Mouse (Mus musculus) hematopoietic multipotent progenitor cell, adult 10-12 weeks (in vitro differentiated cells): ENCODE results near the gene Mylk2. TPM values are rescaled to one million over a fixed set of nuclear protein-coding genes. Genes with fewer than 3 reads are reported as not detected.

Experiments
- polyA plus RNA-seq: library from polyadenylated mRNA; stranded (reverse); fragments of >175 nt; gene quantifications from 2 replicates; pipeline ENCODE4 v1.2.3, GENCODE M21; 2012; ENCODE audit warnings: low replicate concordance

Gene Mylk2
- not detected in 2 replicates for polyA plus RNA-seq

DNA sequence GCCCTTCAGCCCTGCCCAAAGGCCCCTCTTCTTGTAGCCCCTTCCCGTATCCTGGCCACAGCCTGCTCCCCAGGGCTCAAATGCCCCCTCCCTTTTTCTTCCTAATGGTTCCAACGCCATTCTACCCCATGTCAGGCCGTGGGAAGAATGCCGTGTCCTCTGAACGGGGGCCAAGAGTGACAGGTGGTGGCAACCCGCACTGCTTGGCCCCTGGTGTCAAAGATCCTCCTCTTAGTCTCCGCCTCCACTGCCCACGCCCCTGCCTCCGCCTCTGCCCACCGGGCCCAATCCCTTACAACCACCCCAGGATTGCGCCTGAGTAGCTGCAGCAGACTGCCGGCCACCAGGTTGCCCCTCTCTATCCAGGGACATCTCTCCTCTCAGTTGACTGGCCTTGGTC is at the start of gene Mylk2:
TSS of gene Mylk2 (plus strand) at position 322 of the 400 bp plus-strand sequence.

DNA sequence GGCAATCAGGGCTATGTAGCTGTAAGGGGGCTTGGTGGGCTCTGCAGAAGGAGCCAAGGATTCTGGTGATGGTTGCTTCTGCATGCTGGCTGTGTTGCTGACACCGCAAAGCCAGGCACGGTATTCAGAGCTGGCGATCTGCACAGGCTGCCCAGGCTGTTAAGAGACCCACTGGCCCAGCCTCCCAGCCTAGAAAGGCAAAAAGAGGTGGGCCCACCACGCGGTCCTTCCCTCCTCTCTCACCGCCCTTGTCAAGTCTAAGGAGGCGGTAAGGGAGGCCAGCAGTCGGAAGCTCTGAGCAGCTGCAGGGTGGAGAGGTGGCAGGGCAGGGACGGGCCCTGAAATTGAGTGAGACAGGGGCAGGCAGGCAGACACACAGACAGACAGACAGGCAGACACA is 21.9 kb downstream of the Mylk2 start, which contains the start of gene Foxs1:
TSS of gene Foxs1 (minus strand) at position 161 of the 400 bp plus-strand sequence.

DNA sequence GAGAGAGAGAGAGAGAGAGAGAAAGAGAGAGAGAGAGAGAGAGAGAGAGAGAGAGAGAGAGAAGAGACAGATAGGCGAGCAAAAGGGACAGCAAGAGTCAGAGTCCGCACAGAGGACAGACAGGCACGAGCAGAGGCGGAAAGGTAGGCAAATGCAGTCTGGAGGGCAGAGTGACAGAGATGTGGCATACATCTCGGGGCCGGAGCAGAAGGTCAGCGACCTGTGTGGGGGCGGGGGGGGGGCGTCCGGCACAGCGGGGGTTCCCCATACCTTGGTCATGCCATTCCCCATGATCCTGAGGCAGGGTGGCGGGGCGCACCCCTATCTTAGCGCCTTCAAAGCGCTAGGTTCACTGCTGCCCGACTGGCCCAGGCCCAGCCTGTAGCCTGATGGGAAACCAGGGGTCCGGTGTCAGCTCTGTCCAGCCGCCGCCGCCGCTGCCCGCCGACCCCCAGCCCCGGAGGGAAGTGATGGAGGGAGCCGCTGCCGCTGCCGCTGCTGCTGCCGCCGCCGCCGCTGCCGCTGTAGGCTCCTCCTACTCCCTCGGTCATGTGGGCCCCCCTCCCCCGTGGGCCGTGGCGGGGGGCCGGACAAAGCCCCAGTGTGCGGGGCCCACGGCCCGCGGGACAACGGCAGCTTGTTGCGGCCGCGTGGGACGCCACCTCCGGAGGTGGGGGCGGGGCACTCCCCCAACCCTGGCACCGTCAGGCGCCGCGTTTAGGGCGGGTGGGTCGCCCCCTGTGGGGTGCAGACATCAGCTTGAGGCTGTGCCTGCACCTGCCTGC is 40.1 kb downstream of the Mylk2 start, which contains the start of gene Dusp15:
TSS of gene Dusp15 (minus strand) at position 634 of the 785 bp plus-strand sequence.

DNA sequence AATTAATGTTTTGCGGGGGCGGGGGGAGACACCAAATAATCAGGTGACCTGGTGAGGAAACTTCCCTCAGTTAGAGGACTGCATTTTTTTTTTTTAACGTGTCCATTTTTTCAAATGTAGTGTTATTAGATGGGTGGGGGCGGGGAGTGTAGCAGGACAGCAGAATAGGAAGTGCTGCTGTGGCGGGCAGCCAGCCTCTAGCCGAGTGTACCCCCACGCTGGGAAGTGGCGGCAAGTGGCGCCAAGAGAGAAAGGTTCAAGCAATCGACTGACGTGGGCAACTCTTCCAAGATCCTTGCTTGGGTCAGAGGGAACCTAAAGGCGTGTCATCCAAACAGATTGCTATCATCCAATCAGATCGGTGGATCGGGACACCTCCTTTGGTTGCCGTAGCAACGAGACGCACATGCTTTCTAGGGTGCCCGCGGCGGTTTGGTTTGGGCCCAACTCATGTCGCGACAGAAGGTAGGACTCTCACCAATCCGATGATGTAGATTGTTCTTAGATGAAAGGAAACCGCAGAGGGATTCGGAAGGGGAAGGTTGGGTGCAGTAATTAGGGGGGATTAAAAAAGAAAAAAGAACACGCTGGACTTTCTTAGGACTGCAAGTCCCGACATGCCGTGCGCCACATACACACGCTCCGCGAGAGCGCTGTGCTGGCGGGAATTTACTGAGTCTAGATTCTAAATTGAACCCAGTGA is 51.1 kb downstream of the Mylk2 start, which contains the start of gene Ttll9:
TSS of gene Ttll9 (plus strand) at position 395 of the 703 bp plus-strand sequence.

Other genes with a start within 250 kb of the Mylk2 start
- 119 and 232 TPM in 2 replicates for gene H13, start 241.9 kb upstream of the Mylk2 start, polyA plus RNA-seq
- 0.93 and 3.1 TPM in 2 replicates for gene Mcts2, start 224.3 kb upstream of the Mylk2 start, polyA plus RNA-seq
- 5.5 and 8.9 TPM in 2 replicates for gene Id1, start 175.1 kb upstream of the Mylk2 start, polyA plus RNA-seq
- 0.21 and 0.42 TPM in 2 replicates for gene Cox4i2, start 157.2 kb upstream of the Mylk2 start, polyA plus RNA-seq
- 56.7 and 71.1 TPM in 2 replicates for gene Bcl2l1, start 79.6 kb upstream of the Mylk2 start, polyA plus RNA-seq
- 1.4 and 4.4 TPM in 2 replicates for gene Tpx2, start 63.4 kb upstream of the Mylk2 start, polyA plus RNA-seq
- gene Foxs1, start 21.9 kb downstream of the Mylk2 start, polyA plus RNA-seq = 0.41 and 1.3 TPM in 2 replicates
- 0.03 TPM in 1 of 2 replicates, not detected in the other for gene Dusp15, start 40.3 kb downstream of the Mylk2 start, polyA plus RNA-seq
- not detected in 2 replicates for gene Ttll9, start 51.1 kb downstream of the Mylk2 start, polyA plus RNA-seq
- gene Pdrg1, start 104.1 kb downstream of the Mylk2 start, polyA plus RNA-seq = 32.6 and 41.6 TPM in 2 replicates
- gene Xkr7, start 120.5 kb downstream of the Mylk2 start, polyA plus RNA-seq = not detected in 2 replicates
- 0.70 TPM in 1 of 2 replicates, not detected in the other for gene Ccm2l, start 154.6 kb downstream of the Mylk2 start, polyA plus RNA-seq
- gene Hck, start 197.1 kb downstream of the Mylk2 start, polyA plus RNA-seq = 47.9 and 76.5 TPM in 2 replicates
- gene Tm9sf4, start 250.0 kb downstream of the Mylk2 start, polyA plus RNA-seq = 5.2 and 34.9 TPM in 2 replicates